Mouse (Mus musculus): Measurements from ENCODE around the gene Trmt11.

DNA sequence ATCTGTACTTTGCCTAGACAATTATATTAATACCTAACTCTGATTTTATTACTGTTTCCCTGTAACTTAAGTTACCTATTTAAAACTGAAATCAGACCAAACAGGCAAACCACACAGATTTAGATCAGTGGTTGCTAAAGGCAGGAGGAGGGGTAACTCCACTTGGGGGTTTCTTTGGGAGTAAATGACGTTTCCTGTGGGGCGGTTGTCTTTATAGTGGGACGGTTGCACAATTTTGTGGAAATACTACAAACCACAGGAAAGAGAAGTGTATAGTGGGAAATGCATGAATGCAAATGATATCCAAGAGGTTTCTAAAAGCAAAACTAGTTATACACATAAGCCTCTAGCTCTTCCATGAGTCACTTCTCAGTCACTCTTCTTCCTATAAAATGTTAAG lies 50.6 kb downstream of the Trmt11 start:
- TF ChIP-seq ZC3H11A (IDR thresholded peaks at IDR 0.05; ENCODE audit: borderline replicate concordance, low read depth, low read length) (no peak), HCFC1 (IDR thresholded peaks at IDR 0.05; ENCODE audit: borderline replicate concordance, insufficient read depth, low read length) (no peak), CHD2 (IDR thresholded peaks at IDR 0.05; ENCODE audit: low read depth, low read length) (no peak)

Measured in ES-E14 (cell line).